Mouse (Mus musculus): ENCODE measurements around the gene Clec9a. TPM values are rescaled to one million over a fixed set of nuclear protein-coding genes. Genes with fewer than 3 reads are reported as not detected.
A peak's percentile ranks its signal among the peaks of the same experiment; 100 is the strongest.

Gene Clec9a
- polyA plus RNA-seq, 1 experiment, result not detected

DNA sequence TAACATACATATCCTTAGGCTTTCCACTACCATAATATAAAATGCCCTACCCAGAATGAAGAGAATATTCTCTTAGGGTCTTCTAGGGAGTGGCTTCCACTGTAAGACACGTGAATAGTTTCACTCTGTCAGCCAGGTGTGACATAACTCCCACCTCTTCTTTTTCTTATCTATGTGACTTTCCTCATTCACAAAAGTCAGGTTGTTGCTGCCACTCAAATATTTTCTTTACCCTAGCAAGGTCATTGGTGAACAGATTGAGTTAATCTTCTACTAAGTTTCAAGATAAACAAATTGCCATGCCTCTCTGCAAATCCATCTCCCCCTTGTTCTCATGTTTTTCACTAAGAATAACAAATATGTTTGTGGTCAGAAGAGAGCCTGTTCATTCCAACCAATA, 26.9 kb upstream of the Clec9a start:
- Histone ChIP-seq H3K4me3 (ENCODE audit: control insufficient read depth, low read depth, low read length) (no peak overlapping the region), H3K27me3 (ENCODE audit: control insufficient read depth, insufficient read depth, low read length) (no peaks in the 10 kb centered on the region), H3K27ac (ENCODE audit: control insufficient read depth, insufficient read depth, low read depth, low read length) (no peak overlapping the region), H3K4me1 (ENCODE audit: control insufficient read depth, insufficient read depth, low read length) (no peaks in the 10 kb centered on the region), H3K36me3 (ENCODE audit: control insufficient read depth, insufficient read depth, low read length) (no peaks in the 10 kb centered on the region)
- no peak for TF ChIP-seq POLR2A (IDR thresholded peaks at IDR 0.05; ENCODE audit: control insufficient read depth, low read depth, low read length)
- no peak for TF ChIP-seq CTCF (IDR thresholded peaks at IDR 0.05; ENCODE audit: control insufficient read depth, insufficient read depth, insufficient replicate concordance, low read depth, low read length)

DNA sequence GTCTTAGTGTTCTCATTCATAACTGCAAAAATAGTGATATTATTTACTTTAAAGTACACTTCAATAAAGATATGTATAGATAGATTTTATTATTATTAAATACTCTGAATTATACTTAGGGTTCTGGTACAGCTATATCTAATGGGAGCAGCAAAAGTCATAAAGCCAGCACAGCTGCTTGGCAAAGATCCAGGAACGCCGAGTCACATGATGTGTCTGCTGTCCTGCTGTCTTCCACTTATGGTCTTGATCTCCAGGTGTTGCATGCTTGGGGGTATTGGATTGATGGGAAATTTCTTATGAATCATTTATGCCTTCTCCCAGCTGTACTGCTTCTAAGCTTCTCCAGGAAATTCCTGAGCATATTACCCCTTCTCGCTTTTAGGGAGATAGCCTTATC, 25.2 kb upstream of the Clec9a start:
- TF ChIP-seq CTCF (IDR thresholded peaks at IDR 0.05; ENCODE audit: control insufficient read depth, insufficient read depth, insufficient replicate concordance, low read depth, low read length) (no peak), POLR2A (IDR thresholded peaks at IDR 0.05; ENCODE audit: control insufficient read depth, low read depth, low read length) (no peak)
- no peaks in the 10 kb centered on the region for H3K4me1 ChIP-seq (ENCODE audit: control insufficient read depth, insufficient read depth, low read length)
- H3K4me3 ChIP-seq (ENCODE audit: control insufficient read depth, low read depth, low read length), result no peak overlapping the region
- no peaks in the 10 kb centered on the region for H3K36me3 ChIP-seq (ENCODE audit: control insufficient read depth, insufficient read depth, low read length)
- H3K27ac ChIP-seq (ENCODE audit: control insufficient read depth, insufficient read depth, low read depth, low read length), result no peak overlapping the region
- H3K27me3 ChIP-seq (ENCODE audit: control insufficient read depth, insufficient read depth, low read length), result no peaks in the 10 kb centered on the region

DNA sequence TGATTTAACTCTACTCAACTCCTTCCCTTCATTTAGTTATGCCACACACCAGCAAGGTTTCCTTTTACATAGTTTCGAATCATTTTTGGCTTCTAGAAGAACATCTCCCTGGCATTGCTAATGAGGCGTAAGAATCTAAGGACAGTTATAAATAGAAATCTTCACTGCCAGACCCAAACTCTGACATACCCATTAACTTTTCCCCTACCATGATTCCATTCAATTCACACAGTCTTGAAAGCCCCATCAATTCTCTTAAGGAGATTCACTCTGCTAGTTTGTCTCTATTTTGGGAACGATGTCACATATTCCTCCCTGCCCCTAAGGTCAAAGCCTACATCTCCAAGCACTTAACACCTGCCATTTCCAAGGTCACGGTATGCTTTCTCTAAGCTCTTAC, 23.7 kb upstream of the Clec9a start:
- Histone ChIP-seq H3K27ac (ENCODE audit: control insufficient read depth, insufficient read depth, low read depth, low read length) (no peak overlapping the region; the same call in 1 of the 2 replicates), H3K4me1 (ENCODE audit: control insufficient read depth, insufficient read depth, low read length) (no peaks in the 10 kb centered on the region), H3K27me3 (ENCODE audit: control insufficient read depth, insufficient read depth, low read length) (no peaks in the 10 kb centered on the region), H3K4me3 (ENCODE audit: control insufficient read depth, low read depth, low read length) (no peak overlapping the region; the same call in 1 of the 2 replicates), H3K36me3 (ENCODE audit: control insufficient read depth, insufficient read depth, low read length) (no peaks in the 10 kb centered on the region)
- TF ChIP-seq CTCF (IDR thresholded peaks at IDR 0.05; ENCODE audit: control insufficient read depth, insufficient read depth, insufficient replicate concordance, low read depth, low read length) (no peak), POLR2A (IDR thresholded peaks at IDR 0.05; ENCODE audit: control insufficient read depth, low read depth, low read length) (no peak)

DNA sequence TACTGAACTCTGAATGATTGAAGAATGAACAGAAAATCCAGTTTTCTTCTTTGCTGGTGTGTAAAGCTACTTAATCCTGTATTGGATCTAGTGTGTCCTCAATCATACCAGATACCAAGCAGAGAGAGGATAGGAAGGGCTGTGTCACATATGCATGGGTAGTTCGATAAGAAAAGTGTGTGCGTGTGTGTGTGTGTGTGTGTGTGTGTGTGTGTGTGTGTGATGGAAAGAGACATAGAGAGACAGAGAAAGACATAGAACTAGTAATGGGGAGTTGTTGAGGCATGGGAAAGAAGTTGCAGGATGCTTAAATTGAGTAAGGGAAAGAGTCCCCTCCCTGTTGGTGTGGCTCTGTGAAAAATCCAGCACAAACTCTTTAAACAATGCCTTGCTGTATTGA, 22.9 kb upstream of the Clec9a start, which contains the start of gene Clec12b:
Clec12b (minus strand) TSS at position 101 of the 400 bp plus-strand sequence.
- no peaks in the 10 kb centered on the region for H3K36me3 ChIP-seq (ENCODE audit: control insufficient read depth, insufficient read depth, low read length)
- H3K4me3 ChIP-seq (ENCODE audit: control insufficient read depth, low read depth, low read length), result no peak within 1 kb of the TSS; the same call in 1 of the 2 replicates
- H3K27me3 ChIP-seq (ENCODE audit: control insufficient read depth, insufficient read depth, low read length), result no peaks in the 10 kb centered on the region
- TF ChIP-seq POLR2A (IDR thresholded peaks at IDR 0.05; ENCODE audit: control insufficient read depth, low read depth, low read length) (no peak), CTCF (IDR thresholded peaks at IDR 0.05; ENCODE audit: control insufficient read depth, insufficient read depth, insufficient replicate concordance, low read depth, low read length) (no peak)
- peak within 1 kb of the TSS; percentile 52 for H3K27ac ChIP-seq (ENCODE audit: control insufficient read depth, insufficient read depth, low read depth, low read length)
- no peaks in the 10 kb centered on the region for H3K4me1 ChIP-seq (ENCODE audit: control insufficient read depth, insufficient read depth, low read length)

GRCm38 (mm10) chr6:129393087-129393720, 15.5 kb upstream of the Clec9a start:
- H3K36me3 ChIP-seq (ENCODE audit: control insufficient read depth, insufficient read depth, low read length), result no peaks in the 10 kb centered on the region
- H3K4me3 ChIP-seq (ENCODE audit: control insufficient read depth, low read depth, low read length), result no peak overlapping the region
- TF ChIP-seq POLR2A (IDR thresholded peaks at IDR 0.05; ENCODE audit: control insufficient read depth, low read depth, low read length) (no peak), CTCF (IDR thresholded peaks at IDR 0.05; ENCODE audit: control insufficient read depth, insufficient read depth, insufficient replicate concordance, low read depth, low read length) (no peak)
- H3K27ac ChIP-seq (ENCODE audit: control insufficient read depth, insufficient read depth, low read depth, low read length), result no peak overlapping the region
- no peaks in the 10 kb centered on the region for H3K4me1 ChIP-seq (ENCODE audit: control insufficient read depth, insufficient read depth, low read length)
- H3K27me3 ChIP-seq (ENCODE audit: control insufficient read depth, insufficient read depth, low read length), result no peaks in the 10 kb centered on the region

DNA sequence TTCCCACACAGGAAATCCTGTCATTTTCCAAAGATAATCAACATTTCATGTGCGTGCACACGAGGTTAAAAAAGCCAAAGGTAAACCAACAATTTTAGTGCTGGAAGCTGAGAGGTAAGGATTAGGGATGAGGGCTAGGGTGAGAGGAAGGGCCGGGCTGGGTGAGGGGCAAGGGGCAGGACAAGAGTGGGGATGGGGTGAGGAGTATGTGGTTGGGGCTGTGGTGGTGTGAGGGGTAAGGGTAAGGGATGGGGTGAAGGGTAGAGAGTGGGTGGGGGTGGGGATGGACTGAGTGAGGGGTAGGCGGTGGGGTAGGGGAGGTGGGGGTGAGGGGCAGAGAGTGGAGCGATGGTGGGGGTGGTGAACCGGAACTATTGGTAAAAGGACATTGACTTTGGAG, 14.9 kb upstream of the Clec9a start:
- no peak overlapping the region for H3K27ac ChIP-seq (ENCODE audit: control insufficient read depth, insufficient read depth, low read depth, low read length)
- no peaks in the 10 kb centered on the region for H3K27me3 ChIP-seq (ENCODE audit: control insufficient read depth, insufficient read depth, low read length)
- H3K4me1 ChIP-seq (ENCODE audit: control insufficient read depth, insufficient read depth, low read length), result no peaks in the 10 kb centered on the region
- TF ChIP-seq CTCF (IDR thresholded peaks at IDR 0.05; ENCODE audit: control insufficient read depth, insufficient read depth, insufficient replicate concordance, low read depth, low read length) (no peak), POLR2A (IDR thresholded peaks at IDR 0.05; ENCODE audit: control insufficient read depth, low read depth, low read length) (no peak)
- no peaks in the 10 kb centered on the region for H3K36me3 ChIP-seq (ENCODE audit: control insufficient read depth, insufficient read depth, low read length)
- no peak overlapping the region for H3K4me3 ChIP-seq (ENCODE audit: control insufficient read depth, low read depth, low read length)

DNA sequence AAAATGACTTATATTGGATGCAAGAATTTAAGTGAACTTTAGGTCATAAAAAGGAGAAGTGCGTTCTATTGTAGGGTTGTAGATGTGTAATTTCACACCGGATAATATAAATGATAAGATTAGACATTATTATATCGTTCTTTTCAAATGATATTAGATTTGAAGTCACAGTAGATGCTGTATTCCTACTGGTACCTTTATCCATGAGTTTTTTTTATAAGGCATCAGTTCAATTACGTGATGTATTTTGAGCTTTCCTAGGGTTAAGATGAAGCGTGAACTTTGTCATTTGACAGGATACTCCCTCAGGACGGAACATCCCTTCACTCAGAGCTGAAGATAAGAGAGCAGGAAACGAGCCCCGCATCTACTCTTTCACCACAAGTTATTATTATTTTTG, 11.7 kb upstream of the Clec9a start, which contains the start of gene Clec1b:
Clec1b (plus strand) TSS at position 301 of the 400 bp plus-strand sequence.
- Histone ChIP-seq H3K4me3 (ENCODE audit: control insufficient read depth, low read depth, low read length) (no peak within 1 kb of the TSS), H3K27me3 (ENCODE audit: control insufficient read depth, insufficient read depth, low read length) (no peaks in the 10 kb centered on the region), H3K36me3 (ENCODE audit: control insufficient read depth, insufficient read depth, low read length) (no peaks in the 10 kb centered on the region), H3K4me1 (ENCODE audit: control insufficient read depth, insufficient read depth, low read length) (no peaks in the 10 kb centered on the region; the same call in 1 of the 2 replicates), H3K27ac (ENCODE audit: control insufficient read depth, insufficient read depth, low read depth, low read length) (no peak within 1 kb of the TSS)
- TF ChIP-seq POLR2A (IDR thresholded peaks at IDR 0.05; ENCODE audit: control insufficient read depth, low read depth, low read length) (no peak), CTCF (IDR thresholded peaks at IDR 0.05; ENCODE audit: control insufficient read depth, insufficient read depth, insufficient replicate concordance, low read depth, low read length) (no peak)

Measured in testis, adult 2 months (tissue).